Mouse (Mus musculus): Measurements from ENCODE around the gene Ap5z1. TPM values are rescaled to one million over a fixed set of nuclear protein-coding genes. Genes with fewer than 3 reads are reported as not detected.

Ap5z1 gene
- polyA plus RNA-seq, 1 experiment from 2014 or later = 11.8 TPM

DNA sequence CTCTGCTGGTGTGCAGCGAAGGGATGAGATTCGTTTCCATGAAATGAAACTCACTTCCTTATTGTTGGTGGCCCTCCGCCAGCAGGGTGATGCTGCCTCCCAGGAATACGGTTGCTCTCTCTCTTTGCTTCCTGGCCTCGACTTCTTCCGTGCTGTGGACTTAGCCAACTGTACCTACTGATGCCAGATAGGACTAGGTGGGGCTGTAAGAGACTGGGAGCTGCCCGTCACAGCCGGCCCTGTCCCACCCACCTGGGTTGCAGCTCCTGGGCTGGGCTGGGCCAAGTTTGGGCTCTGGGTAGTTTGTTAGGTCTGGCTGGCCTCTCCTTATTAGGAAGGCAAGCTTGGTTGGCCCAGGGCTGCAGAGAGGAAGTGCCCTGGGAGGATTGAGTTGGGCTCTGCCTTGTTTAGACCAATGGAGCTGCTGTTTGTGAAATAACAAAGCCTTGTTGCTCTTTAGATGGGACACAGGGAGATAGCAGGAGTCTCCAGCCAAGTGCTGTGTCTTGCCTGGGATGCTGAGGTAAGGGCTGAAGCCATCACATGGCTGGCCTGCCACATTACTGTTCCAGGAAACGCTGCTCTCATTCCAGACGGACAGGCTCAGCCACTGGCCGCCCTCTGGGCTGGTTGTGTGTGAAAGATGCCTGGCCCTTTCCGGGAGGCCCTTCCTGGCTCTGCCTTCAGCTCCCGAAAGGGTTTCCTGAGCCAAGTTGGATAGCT, 39.0 kb upstream of the Ap5z1 start:
- peak overlapping the region; percentile 17; the same call in 1 of the 2 replicates for H3K4me2 ChIP-seq (replicated peaks)
- H3K36me3 ChIP-seq = peaks cover 9% of the 10 kb centered on the region; the same call in 1 of the 2 replicates
- H3K9me3 ChIP-seq (replicated peaks) = no peaks in the 10 kb centered on the region
- peaks cover 39% of the 10 kb centered on the region for H3K4me1 ChIP-seq
- peak overlapping the region; percentile 88 for H3K27ac ChIP-seq (replicated peaks)
- no peak overlapping the region for H3K4me3 ChIP-seq (replicated peaks)
- WGBS = 37% methylated on average over 13 of the region's 13 CpGs
- peak; percentile 48 for ATAC-seq (ENCODE audit: insufficient number of reproducible peaks, low FRiP score, low TSS enrichment, low read depth)
- no peak overlapping the region for H3K9ac ChIP-seq
- no peaks in the 10 kb centered on the region for H3K27me3 ChIP-seq

DNA sequence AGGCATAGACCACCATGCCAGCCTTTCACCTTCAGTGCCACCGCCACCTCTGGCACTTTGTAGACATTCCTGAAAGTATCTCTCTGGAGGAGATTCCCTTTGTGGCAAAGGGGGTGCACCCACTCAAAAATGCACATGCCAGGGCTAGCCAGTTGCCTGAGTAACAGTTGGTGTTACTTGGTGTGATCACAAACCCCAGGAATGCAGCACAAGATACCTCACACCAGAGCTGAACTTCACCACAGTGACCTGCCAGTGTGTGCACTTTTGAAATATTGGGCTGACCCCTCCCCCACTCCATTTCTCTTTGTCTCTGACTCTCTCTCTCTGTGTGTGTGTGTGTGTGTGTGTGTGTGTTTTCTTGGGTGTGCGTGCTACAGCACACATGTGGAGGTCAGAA, 37.3 kb upstream of the Ap5z1 start:
- Histone ChIP-seq H3K9ac (no peak overlapping the region), H3K4me3 (replicated peaks) (no peak overlapping the region), H3K27me3 (no peaks in the 10 kb centered on the region), H3K4me2 (replicated peaks) (no peak overlapping the region), H3K4me1 (peaks cover 54% of the 10 kb centered on the region), H3K36me3 (0 out of 2 replicates have a peak, but pooled peaks cover 3% of the 10 kb centered on the region), H3K27ac (replicated peaks) (no peak overlapping the region), H3K9me3 (replicated peaks) (no peaks in the 10 kb centered on the region)
- 89% methylated on average over 2 of the region's 2 CpGs for WGBS
- no peak for ATAC-seq (ENCODE audit: insufficient number of reproducible peaks, low FRiP score, low TSS enrichment, low read depth)

DNA sequence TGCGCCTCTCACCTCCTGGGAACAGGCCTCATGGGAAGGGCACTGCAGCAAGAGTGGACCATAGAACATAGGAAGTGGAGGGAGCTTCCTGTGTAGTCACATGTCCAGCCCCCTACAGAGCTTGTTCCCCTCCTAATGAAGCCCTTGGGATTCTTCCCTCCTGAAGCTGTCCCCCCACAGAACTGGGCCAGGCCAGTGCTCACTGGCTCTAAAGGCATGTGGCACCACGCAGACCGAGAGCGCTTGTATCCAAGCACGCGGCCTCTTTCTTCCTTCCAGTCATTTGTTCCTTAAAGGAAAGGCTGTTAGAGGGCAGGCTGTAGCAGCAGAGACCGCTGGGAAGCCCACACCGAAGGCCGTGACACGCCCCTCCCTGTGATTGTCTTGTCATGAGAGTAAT, 35.9 kb upstream of the Ap5z1 start:
- no peaks in the 10 kb centered on the region for H3K9me3 ChIP-seq (replicated peaks)
- H3K27me3 ChIP-seq = no peaks in the 10 kb centered on the region
- peaks cover 68% of the 10 kb centered on the region for H3K4me1 ChIP-seq
- ATAC-seq (ENCODE audit: insufficient number of reproducible peaks, low FRiP score, low TSS enrichment, low read depth) = no peak
- 76% methylated on average over 10 of the region's 10 CpGs for WGBS
- H3K36me3 ChIP-seq = no peaks in the 10 kb centered on the region
- H3K27ac ChIP-seq (replicated peaks) = no peak overlapping the region
- no peak overlapping the region for H3K4me2 ChIP-seq (replicated peaks)
- H3K9ac ChIP-seq = no peak overlapping the region
- no peak overlapping the region for H3K4me3 ChIP-seq (replicated peaks)

DNA sequence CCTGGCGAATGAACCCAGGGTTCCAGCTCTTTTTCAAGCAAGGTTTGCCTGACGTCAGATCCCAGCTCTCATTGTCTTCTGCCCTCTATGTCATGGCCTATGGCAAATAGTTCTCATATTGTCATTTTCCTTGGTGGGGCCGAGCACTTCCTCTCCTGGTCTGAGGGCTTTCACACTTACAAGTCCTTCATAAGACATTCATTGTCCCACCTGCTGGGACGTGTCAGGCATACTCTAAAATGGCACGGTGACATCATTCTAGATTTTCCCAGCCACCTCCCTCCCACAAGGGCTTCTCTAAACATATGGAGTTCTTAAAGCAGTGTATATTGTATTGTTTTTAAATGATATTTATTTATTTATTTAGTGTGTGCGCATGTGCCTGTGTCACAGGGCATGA, 35.1 kb upstream of the Ap5z1 start:
- Histone ChIP-seq H3K36me3 (no peaks in the 10 kb centered on the region), H3K27ac (replicated peaks) (no peak overlapping the region), H3K4me3 (replicated peaks) (no peak overlapping the region), H3K27me3 (no peaks in the 10 kb centered on the region), H3K9ac (no peak overlapping the region), H3K4me2 (replicated peaks) (no peak overlapping the region), H3K4me1 (peaks cover 76% of the 10 kb centered on the region), H3K9me3 (replicated peaks) (no peaks in the 10 kb centered on the region)
- 75% methylated on average over 6 of the region's 6 CpGs for WGBS
- ATAC-seq (ENCODE audit: insufficient number of reproducible peaks, low FRiP score, low TSS enrichment, low read depth) = no peak

DNA sequence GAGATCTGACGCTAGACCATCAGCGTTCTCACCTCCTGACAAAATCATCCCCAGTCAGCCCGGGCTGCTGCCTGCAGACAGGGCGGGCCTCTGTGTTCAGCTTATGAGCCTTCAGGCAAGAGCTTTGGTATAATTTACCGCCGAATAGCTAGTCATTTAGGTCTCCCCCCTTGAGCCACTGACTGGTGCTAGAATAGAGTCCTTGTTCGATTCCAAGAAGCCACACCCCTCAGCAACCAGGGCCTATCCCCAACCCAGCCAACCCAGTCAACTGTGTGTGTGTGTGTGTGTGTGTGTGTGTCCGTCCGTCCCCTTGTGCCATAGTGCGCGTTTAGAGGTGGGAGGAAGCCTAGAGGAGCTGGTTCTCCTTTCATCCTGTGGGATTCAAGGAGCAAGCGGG, 32.7 kb upstream of the Ap5z1 start:
- Histone ChIP-seq H3K9me3 (replicated peaks) (no peaks in the 10 kb centered on the region), H3K27ac (replicated peaks) (peak overlapping the region; percentile 22; the same call in 1 of the 2 replicates), H3K9ac (no peak overlapping the region), H3K4me1 (peaks cover 64% of the 10 kb centered on the region), H3K27me3 (no peaks in the 10 kb centered on the region), H3K4me2 (replicated peaks) (no peak overlapping the region), H3K36me3 (peaks cover 13% of the 10 kb centered on the region), H3K4me3 (replicated peaks) (no peak overlapping the region)
- WGBS = 45% methylated on average over 12 of the region's 12 CpGs
- peak; percentile 55; the same call in 1 of the 2 replicates for ATAC-seq (ENCODE audit: insufficient number of reproducible peaks, low FRiP score, low TSS enrichment, low read depth)

DNA sequence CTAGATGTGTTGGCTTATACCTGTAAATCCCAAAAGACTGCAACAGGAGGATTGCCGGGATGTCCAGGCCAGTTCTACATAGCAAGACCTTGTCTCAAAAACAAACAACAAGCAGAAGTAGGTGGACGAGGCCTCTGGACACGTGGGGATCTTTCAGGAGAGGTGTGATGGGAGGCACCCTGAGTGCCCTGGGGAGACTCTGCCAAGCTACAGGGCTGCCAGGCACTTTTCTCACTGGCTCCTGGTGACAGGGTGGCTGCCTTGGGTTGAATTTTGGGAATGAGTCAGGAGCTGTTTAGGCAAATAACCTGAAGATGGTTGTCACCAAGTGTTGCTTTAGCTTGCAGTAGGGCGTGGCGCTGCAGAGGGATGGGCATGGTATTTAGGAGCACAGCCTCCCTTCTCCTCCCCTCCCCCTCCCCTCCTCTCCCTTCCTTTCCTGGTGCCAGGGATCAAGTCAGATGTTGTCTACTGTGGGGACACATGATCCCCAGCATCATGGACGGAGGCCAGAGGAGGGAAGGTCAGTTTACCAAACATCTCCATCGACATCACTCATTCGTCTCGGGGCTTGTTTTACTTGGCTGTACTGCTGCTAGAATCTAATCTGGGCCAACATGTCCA, 31.8 kb upstream of the Ap5z1 start:
- H3K9me3 ChIP-seq (replicated peaks) = no peaks in the 10 kb centered on the region
- peak overlapping the region; percentile 85 for H3K27ac ChIP-seq (replicated peaks)
- peaks cover 20% of the 10 kb centered on the region for H3K36me3 ChIP-seq
- peaks cover 60% of the 10 kb centered on the region for H3K4me1 ChIP-seq
- H3K4me3 ChIP-seq (replicated peaks) = no peak overlapping the region
- H3K27me3 ChIP-seq = no peaks in the 10 kb centered on the region
- ATAC-seq (ENCODE audit: insufficient number of reproducible peaks, low FRiP score, low TSS enrichment, low read depth) = 0 out of 2 replicates have a peak, but pooled peaks have one; percentile 11
- 55% methylated on average over 9 of the region's 9 CpGs for WGBS
- H3K9ac ChIP-seq = no peak overlapping the region
- H3K4me2 ChIP-seq (replicated peaks) = no peak overlapping the region

DNA sequence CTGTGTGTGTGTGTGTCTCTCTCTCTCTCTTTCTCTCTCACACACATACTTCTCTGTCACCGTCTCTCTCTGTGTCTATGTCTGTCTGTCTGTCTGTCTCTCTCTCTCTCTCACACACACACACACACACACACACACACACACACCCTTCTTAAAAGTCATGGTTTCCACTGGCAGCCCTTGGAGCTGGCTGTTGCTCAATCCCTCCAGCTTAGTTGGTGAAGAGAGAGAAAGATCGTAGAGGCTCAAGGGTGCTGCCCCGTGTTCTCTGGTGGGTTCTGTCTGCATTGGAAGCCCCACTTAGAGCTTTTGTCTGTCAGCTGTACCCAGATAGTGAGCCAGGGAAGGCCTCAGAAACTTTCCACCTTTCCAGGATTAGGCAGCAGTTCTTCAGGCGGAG, 31.0 kb upstream of the Ap5z1 start:
- no peaks in the 10 kb centered on the region for H3K9me3 ChIP-seq (replicated peaks)
- 66% methylated on average over 4 of the region's 4 CpGs for WGBS
- no peak overlapping the region for H3K9ac ChIP-seq
- H3K27me3 ChIP-seq = no peaks in the 10 kb centered on the region
- H3K4me1 ChIP-seq = peaks cover 59% of the 10 kb centered on the region
- H3K36me3 ChIP-seq = peaks cover 20% of the 10 kb centered on the region
- no peak for ATAC-seq (ENCODE audit: insufficient number of reproducible peaks, low FRiP score, low TSS enrichment, low read depth)
- peak overlapping the region; percentile 85 for H3K27ac ChIP-seq (replicated peaks)
- no peak overlapping the region for H3K4me2 ChIP-seq (replicated peaks)
- H3K4me3 ChIP-seq (replicated peaks) = no peak overlapping the region

DNA sequence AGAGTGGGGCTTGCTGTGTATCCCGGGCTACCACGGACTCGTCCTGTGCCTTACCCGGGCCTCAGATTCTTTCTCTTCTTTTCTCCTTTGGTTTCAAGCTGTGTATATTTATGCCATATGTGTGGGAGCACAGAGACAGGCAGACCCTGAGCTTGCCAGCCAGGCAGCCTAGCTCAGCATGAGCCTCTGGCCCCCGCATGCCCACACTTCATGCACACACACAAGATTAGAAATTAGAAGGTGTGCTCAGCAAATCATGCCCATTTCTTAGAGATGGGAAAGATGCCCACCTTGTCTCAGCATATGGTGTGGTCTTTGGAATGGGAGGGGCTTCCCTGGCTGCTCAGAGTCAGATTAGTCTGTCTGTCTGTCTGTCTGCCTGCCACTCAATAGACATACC, 29.7 kb upstream of the Ap5z1 start:
- Histone ChIP-seq H3K4me1 (peaks cover 69% of the 10 kb centered on the region), H3K27me3 (no peaks in the 10 kb centered on the region), H3K4me3 (replicated peaks) (no peak overlapping the region), H3K9ac (no peak overlapping the region), H3K9me3 (replicated peaks) (no peaks in the 10 kb centered on the region), H3K36me3 (peaks cover 26% of the 10 kb centered on the region), H3K27ac (replicated peaks) (peak overlapping the region; percentile 75), H3K4me2 (replicated peaks) (no peak overlapping the region)
- no peak for ATAC-seq (ENCODE audit: insufficient number of reproducible peaks, low FRiP score, low TSS enrichment, low read depth)
- 36% methylated on average over 5 of the region's 5 CpGs for WGBS

DNA sequence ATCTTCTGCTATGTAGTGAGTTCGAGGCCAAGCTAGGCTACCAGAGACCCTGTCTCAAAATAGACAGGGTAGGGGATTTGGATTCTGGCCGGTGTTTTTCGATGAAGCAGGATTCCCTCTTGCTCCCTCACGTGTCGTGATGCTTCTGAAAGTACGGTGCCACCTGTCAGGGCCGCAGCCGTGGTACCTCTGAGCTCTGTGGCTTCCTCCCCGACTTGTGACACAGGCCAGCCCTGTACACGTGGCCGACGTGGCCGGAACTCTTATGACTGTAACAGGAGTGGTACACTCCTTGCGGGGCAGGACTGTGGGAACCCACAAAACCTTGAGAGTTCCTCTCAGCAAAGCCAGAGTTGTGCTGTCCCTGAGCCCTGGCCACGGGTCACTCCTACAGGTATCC, 28.0 kb upstream of the Ap5z1 start:
- Histone ChIP-seq H3K27me3 (no peaks in the 10 kb centered on the region), H3K4me2 (replicated peaks) (no peak overlapping the region), H3K9me3 (replicated peaks) (no peaks in the 10 kb centered on the region), H3K27ac (replicated peaks) (no peak overlapping the region), H3K4me1 (peaks cover 76% of the 10 kb centered on the region), H3K36me3 (peaks cover 26% of the 10 kb centered on the region), H3K4me3 (replicated peaks) (no peak overlapping the region), H3K9ac (no peak overlapping the region)
- 95% methylated on average over 15 of the region's 15 CpGs for WGBS
- ATAC-seq (ENCODE audit: insufficient number of reproducible peaks, low FRiP score, low TSS enrichment, low read depth) = no peak

DNA sequence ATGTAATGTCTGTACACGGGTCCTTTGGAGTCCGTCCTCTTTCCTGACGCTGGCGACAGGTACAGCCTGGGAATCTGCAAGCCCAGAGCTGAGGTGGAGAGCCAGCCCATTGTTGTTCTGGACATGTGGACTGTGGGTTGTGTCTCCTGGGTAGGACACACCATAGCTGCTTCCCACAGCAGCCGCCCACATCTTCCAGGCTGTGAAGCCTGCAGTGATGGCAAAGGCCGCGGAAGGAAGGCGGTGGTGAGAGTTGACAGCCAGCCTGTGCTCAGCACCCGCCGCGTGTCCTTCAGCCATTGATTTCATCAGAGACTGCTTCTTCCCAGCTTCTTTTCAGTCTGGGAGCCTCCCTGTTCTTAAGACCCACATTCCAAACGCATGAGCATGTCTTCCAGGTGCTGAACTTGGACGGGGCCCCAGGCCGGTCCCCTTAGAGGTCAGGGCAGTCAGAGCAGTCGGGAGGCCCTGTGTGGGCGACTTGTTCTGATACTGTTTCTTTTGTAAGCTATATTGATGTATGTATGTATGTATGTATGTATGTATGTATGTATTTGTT, 25.3 kb upstream of the Ap5z1 start:
- H3K36me3 ChIP-seq = peaks cover 26% of the 10 kb centered on the region
- peaks cover 74% of the 10 kb centered on the region for H3K4me1 ChIP-seq
- no peaks in the 10 kb centered on the region for H3K9me3 ChIP-seq (replicated peaks)
- WGBS = 87% methylated on average over 16 of the region's 16 CpGs
- no peak overlapping the region for H3K4me3 ChIP-seq (replicated peaks)
- no peak overlapping the region for H3K4me2 ChIP-seq (replicated peaks)
- ATAC-seq (ENCODE audit: insufficient number of reproducible peaks, low FRiP score, low TSS enrichment, low read depth) = no peak
- H3K27ac ChIP-seq (replicated peaks) = 0 out of 2 replicates have a peak overlapping the region, but pooled peaks have one; percentile 96
- no peaks in the 10 kb centered on the region for H3K27me3 ChIP-seq
- no peak overlapping the region for H3K9ac ChIP-seq

DNA sequence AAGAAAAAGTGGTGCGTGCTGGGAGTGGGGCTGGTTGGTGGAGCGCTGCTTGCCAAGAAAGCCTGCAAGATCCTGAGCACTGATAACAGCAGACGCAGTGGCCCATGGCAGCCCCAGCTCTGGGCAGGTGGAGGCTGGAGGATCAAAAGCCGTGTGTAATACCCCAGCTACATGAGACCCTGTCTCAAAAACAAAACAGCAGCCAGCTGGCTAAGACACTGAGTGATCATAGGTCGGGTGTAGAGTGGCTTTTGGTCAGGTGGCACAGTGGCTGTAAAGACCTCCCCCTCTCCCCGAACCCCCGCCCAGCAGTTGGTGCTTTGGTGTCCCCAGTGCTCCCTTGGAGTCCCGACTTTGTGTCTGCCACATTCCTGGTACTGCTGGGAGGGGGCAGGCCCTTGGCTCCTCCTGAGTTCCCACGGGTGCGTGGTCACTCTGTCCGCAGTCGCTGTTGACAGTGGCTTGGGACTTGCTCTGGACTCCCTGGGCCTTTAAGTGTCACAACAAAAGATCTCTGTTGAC, 23.8 kb upstream of the Ap5z1 start:
- Histone ChIP-seq H3K4me3 (replicated peaks) (peak overlapping the region; percentile 35), H3K4me2 (replicated peaks) (peak overlapping the region; percentile 66), H3K9me3 (replicated peaks) (no peaks in the 10 kb centered on the region), H3K36me3 (peaks cover 23% of the 10 kb centered on the region), H3K27me3 (no peaks in the 10 kb centered on the region), H3K4me1 (peaks cover 79% of the 10 kb centered on the region), H3K27ac (replicated peaks) (peak overlapping the region; percentile 96), H3K9ac (no peak overlapping the region)
- 3% methylated on average over 12 of the region's 12 CpGs for WGBS
- peak; percentile 9 for ATAC-seq (ENCODE audit: insufficient number of reproducible peaks, low FRiP score, low TSS enrichment, low read depth)
